Mouse (Mus musculus): ENCODE measurements around the gene Tmem89. TPM values are rescaled to one million over a fixed set of nuclear protein-coding genes. Genes with fewer than 3 reads are reported as not detected.

Gene Tmem89
- 0.08 TPM in 1 of 2 replicates, not detected in the other for polyA plus RNA-seq (2012; rRNA removed)
- polyA plus RNA-seq (2014; fragmentation: Nextera tagmentation; extraction: Ambion mirVana) = not detected in 2 replicates

DNA sequence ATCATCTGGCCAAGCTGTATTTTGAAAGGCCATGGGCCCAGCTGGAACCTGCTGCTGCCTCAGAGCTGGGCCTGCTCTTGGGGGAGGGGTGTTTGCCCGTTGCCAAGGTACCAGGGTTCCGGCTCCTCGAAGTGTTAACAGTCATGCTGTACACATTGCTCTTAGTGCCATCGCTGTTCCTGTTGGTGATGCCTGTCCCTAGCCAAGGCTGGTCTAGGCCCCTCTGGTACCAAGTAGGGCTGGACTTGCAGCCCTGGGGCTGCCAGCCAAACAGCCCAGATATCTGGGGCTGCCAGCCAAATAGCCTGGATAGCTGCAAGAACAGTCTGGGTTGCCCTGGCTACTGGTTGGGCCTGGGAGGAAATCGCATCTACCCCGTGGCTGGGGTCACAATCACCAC lies at the start of gene Tmem89:
Gene Tmem89, plus strand, starts transcription at position 129 of the 400 bp plus-strand sequence.
- H3K36me3 ChIP-seq (replicated peaks; ENCODE audit: control insufficient read depth, insufficient read depth, low read depth) = no peaks in the 10 kb centered on the region
- DNase-seq (ENCODE audit: low read depth in 3 of 3, low spot score in 3 of 3) = no peak
- H3K4me1 ChIP-seq (replicated peaks; ENCODE audit: control insufficient read depth in 2 of 2, insufficient read depth in 2 of 2, low read length in 1 of 2) = peaks cover 0 to 2% of the 10 kb centered on the region in 2 experiments; a peak in 1 of 4 replicates
- H3K27me3 ChIP-seq (ENCODE audit: control insufficient read depth, insufficient read depth, low read length) = no peaks in the 10 kb centered on the region
- H3K9me3 ChIP-seq (ENCODE audit: control insufficient read depth, low read length) = no peaks in the 10 kb centered on the region
- TF ChIP-seq EP300 (IDR thresholded peaks at IDR 0.05; ENCODE audit: low read depth) (no peak), CTCF (IDR thresholded peaks at IDR 0.05; ENCODE audit: low read depth) (no peak)
- WGBS (ENCODE audit: insufficient replicate concordance) = 61% methylated on average over 6 of the region's 6 CpGs
- H3K4me3 ChIP-seq (ENCODE audit: insufficient read depth in 1 of 2, low read depth in 2 of 2, low read length in 2 of 2) = no peak within 1 kb of the TSS
- no peak within 1 kb of the TSS for H3K9ac ChIP-seq (replicated peaks)
- ATAC-seq (ENCODE audit: insufficient read depth) = no peak
- H3K4me2 ChIP-seq (ENCODE audit: low read depth) = no peak within 1 kb of the TSS
- H3K27ac ChIP-seq = no peak within 1 kb of the TSS

GRCm38 (mm10) chr9:108912308-108912707 lies 2.1 kb upstream of the Tmem89 start:
- no peak for TF ChIP-seq EP300 (IDR thresholded peaks at IDR 0.05; ENCODE audit: low read depth)
- TF ChIP-seq CTCF (IDR thresholded peaks at IDR 0.05; ENCODE audit: low read depth) = no peak
- Histone ChIP-seq H3K27me3 (ENCODE audit: control insufficient read depth, insufficient read depth, low read length) (no peaks in the 10 kb centered on the region), H3K4me2 (ENCODE audit: low read depth) (no peak overlapping the region), H3K9ac (replicated peaks) (no peak overlapping the region), H3K4me1 (replicated peaks; ENCODE audit: control insufficient read depth in 2 of 2, insufficient read depth in 2 of 2, low read length in 1 of 2) (peaks cover 0 to 2% of the 10 kb centered on the region in 2 experiments; a peak in 1 of 4 replicates), H3K27ac (no peak overlapping the region), H3K36me3 (replicated peaks; ENCODE audit: control insufficient read depth, insufficient read depth, low read depth) (no peaks in the 10 kb centered on the region), H3K9me3 (ENCODE audit: control insufficient read depth, low read length) (no peaks in the 10 kb centered on the region), H3K4me3 (ENCODE audit: insufficient read depth in 1 of 2, low read depth in 2 of 2, low read length in 2 of 2) (no peak overlapping the region)
- no peak for DNase-seq (ENCODE audit: low read depth in 3 of 3, low spot score in 3 of 3)
- no peak for ATAC-seq (ENCODE audit: insufficient read depth)
- WGBS (ENCODE audit: insufficient replicate concordance) = 63% methylated on average over 6 of the region's 6 CpGs

DNA sequence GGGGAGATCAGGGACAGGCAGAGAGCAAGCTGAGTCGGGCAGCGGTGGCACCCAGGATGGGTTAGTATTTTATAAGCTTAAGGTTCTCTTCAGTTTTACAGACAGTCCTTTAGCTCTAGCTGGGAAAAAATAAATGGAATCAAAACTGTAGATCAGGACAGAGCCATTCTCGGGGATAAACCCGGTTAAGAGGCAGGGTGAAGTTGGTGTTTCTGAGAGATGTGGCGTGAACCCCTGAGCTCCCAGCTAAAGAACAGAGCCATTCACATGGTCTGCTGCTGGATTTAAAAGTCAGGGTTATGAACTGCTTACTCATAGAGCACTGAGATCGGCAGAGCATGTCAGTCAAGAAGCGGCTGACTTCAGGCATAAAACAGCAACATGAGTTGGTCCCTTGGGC lies 1.3 kb upstream of the Tmem89 start:
- no peak for ATAC-seq (ENCODE audit: insufficient read depth)
- no peak for DNase-seq (ENCODE audit: low read depth in 3 of 3, low spot score in 3 of 3)
- Histone ChIP-seq H3K9ac (replicated peaks) (no peak overlapping the region), H3K9me3 (ENCODE audit: control insufficient read depth, low read length) (no peaks in the 10 kb centered on the region), H3K36me3 (replicated peaks; ENCODE audit: control insufficient read depth, insufficient read depth, low read depth) (no peaks in the 10 kb centered on the region), H3K4me2 (ENCODE audit: low read depth) (no peak overlapping the region), H3K27me3 (ENCODE audit: control insufficient read depth, insufficient read depth, low read length) (no peaks in the 10 kb centered on the region), H3K4me1 (replicated peaks; ENCODE audit: control insufficient read depth in 2 of 2, insufficient read depth in 2 of 2, low read length in 1 of 2) (peaks cover 0 to 2% of the 10 kb centered on the region in 2 experiments; a peak in 1 of 4 replicates), H3K4me3 (ENCODE audit: insufficient read depth in 1 of 2, low read depth in 2 of 2, low read length in 2 of 2) (no peak overlapping the region), H3K27ac (no peak overlapping the region)
- 72% methylated on average over 7 of the region's 7 CpGs for WGBS (ENCODE audit: insufficient replicate concordance)
- TF ChIP-seq EP300 (IDR thresholded peaks at IDR 0.05; ENCODE audit: low read depth) (no peak), CTCF (IDR thresholded peaks at IDR 0.05; ENCODE audit: low read depth) (no peak)

DNA sequence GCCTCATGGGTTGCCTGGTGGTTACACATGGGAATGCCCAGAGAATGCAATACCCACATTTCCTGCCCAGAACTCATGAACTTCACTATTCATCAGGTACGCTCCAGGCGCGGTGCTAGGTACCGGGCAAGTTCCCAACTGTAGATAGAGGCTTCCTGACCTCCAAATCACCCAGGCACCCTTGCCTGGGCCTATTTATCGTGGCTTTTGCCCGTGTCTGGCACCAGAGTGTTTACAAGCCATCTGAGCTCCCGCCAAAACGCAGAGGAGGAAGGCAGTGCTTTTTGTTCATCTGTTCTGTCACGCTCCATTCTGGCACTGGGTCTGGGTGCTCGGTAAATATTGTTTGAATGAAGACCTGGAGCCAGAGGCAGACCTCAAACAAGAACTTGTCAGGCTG lies 798 bp upstream of the Tmem89 start:
- TF ChIP-seq EP300 (IDR thresholded peaks at IDR 0.05; ENCODE audit: low read depth) = no peak
- TF ChIP-seq CTCF (IDR thresholded peaks at IDR 0.05; ENCODE audit: low read depth) = no peak
- Histone ChIP-seq H3K36me3 (replicated peaks; ENCODE audit: control insufficient read depth, insufficient read depth, low read depth) (no peaks in the 10 kb centered on the region), H3K4me3 (ENCODE audit: insufficient read depth in 1 of 2, low read depth in 2 of 2, low read length in 2 of 2) (no peak overlapping the region), H3K27me3 (ENCODE audit: control insufficient read depth, insufficient read depth, low read length) (no peaks in the 10 kb centered on the region), H3K27ac (no peak overlapping the region), H3K4me1 (replicated peaks; ENCODE audit: control insufficient read depth in 2 of 2, insufficient read depth in 2 of 2, low read length in 1 of 2) (peaks cover 0 to 2% of the 10 kb centered on the region in 2 experiments; a peak in 1 of 4 replicates), H3K4me2 (ENCODE audit: low read depth) (no peak overlapping the region), H3K9me3 (ENCODE audit: control insufficient read depth, low read length) (no peaks in the 10 kb centered on the region), H3K9ac (replicated peaks) (no peak overlapping the region)
- 60% methylated on average over 10 of the region's 10 CpGs for WGBS (ENCODE audit: insufficient replicate concordance)
- DNase-seq (ENCODE audit: low read depth in 3 of 3, low spot score in 3 of 3) (no peak), ATAC-seq (ENCODE audit: insufficient read depth) (no peak)

DNA sequence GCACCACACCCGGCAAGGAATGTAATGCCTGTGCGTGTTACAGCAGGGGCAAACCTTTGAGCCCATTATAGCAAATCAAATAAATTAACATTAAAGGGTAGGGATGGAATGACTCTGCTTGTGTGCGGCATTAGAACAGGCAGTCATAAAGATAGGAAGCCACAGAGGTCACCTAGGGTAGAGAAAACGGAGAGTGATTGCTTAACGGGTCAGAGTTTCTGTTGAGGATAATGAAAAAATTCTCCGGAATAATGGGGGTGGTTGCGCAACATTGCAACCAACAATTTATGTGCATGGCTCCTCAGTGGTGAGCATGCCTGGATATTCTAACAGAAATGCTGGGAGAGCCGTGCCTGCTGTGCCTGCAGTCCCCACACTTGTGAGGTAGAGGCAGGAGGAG lies 11.5 kb downstream of the Tmem89 start:
- TF ChIP-seq CTCF (IDR thresholded peaks at IDR 0.05; ENCODE audit: low read depth) (no peak), EP300 (IDR thresholded peaks at IDR 0.05; ENCODE audit: low read depth) (no peak)
- no peak for ATAC-seq (ENCODE audit: insufficient read depth)
- Histone ChIP-seq H3K36me3 (replicated peaks; ENCODE audit: control insufficient read depth, insufficient read depth, low read depth) (no peaks in the 10 kb centered on the region), H3K4me3 (ENCODE audit: insufficient read depth in 1 of 2, low read depth in 2 of 2, low read length in 2 of 2) (no peak overlapping the region), H3K4me1 (replicated peaks; ENCODE audit: control insufficient read depth in 2 of 2, insufficient read depth in 2 of 2, low read length in 1 of 2) (no peaks in the 10 kb centered on the region; a peak in 1 of 4 replicates), H3K27me3 (ENCODE audit: control insufficient read depth, insufficient read depth, low read length) (no peaks in the 10 kb centered on the region), H3K9ac (replicated peaks) (no peak overlapping the region), H3K9me3 (ENCODE audit: control insufficient read depth, low read length) (no peaks in the 10 kb centered on the region), H3K4me2 (ENCODE audit: low read depth) (no peak overlapping the region), H3K27ac (no peak overlapping the region)
- no peak for DNase-seq (ENCODE audit: low read depth in 3 of 3, low spot score in 3 of 3)
- WGBS (ENCODE audit: insufficient replicate concordance) = 60% methylated on average over 8 of the region's 8 CpGs
